Mouse (Mus musculus): ENCODE data around the gene Cdh18.

GRCm38 (mm10) chr15:22511271-22511670 is 37.6 kb upstream of the Cdh18 start:
- TF ChIP-seq CTCF (IDR thresholded peaks at IDR 0.05; ENCODE audit: low read depth, low read length) (no peak), POLR2A (IDR thresholded peaks at IDR 0.05; ENCODE audit: extremely low read depth, insufficient read depth, low read length) (no peak)

Data from liver, adult 2 months (tissue).